Mouse (Mus musculus): ENCODE results near the gene Cenpe.

Gene Cenpe

GRCm38 (mm10) chr3:135315720-135316425 lies 103.5 kb downstream of the Cenpe start:
- in situ Hi-C loops (cut with MboI; ENCODE audit: unreplicated experiment in 2 of 2) = no loop called here

GRCm38 (mm10) chr3:135318331-135318730 lies 106.0 kb downstream of the Cenpe start:
- in situ Hi-C loops (cut with MboI; ENCODE audit: unreplicated experiment in 2 of 2) = no loop called here

Data from v-Abl transformed pro-B cells (cell line).